Mouse (Mus musculus) layer of hippocampus, postnatal 14 days (tissue): Measurements from ENCODE around the gene Krt27. TPM values are rescaled to one million over a fixed set of nuclear protein-coding genes. Genes with fewer than 3 reads are reported as not detected.
A peak's percentile ranks its signal among the peaks of the same experiment; 100 is the strongest.

Experiments used
- DNase-seq, 2 experiments: peaks; one replicate each; pipeline ENCODE4 v3.0.0; 2021 to 2022; ENCODE audit warnings: low spot score in 2 of 2, mixed read lengths in 1 of 2
- long read RNA-seq, 2 experiments: library from polyadenylated mRNA; stranded (forward); transcript quantifications; one replicate each; pipeline ENCODE4 v2.0.0; 2021
- total RNA-seq, 2 experiments: library from RNA; stranded (reverse); gene quantifications; 2 replicates each; pipeline ENCODE4 v1.2.3; 2021

Krt27 gene
- not detected for total RNA-seq
- long read RNA-seq, experiment 1 = 0 reads
- long read RNA-seq, experiment 2 = 0 reads

DNA sequence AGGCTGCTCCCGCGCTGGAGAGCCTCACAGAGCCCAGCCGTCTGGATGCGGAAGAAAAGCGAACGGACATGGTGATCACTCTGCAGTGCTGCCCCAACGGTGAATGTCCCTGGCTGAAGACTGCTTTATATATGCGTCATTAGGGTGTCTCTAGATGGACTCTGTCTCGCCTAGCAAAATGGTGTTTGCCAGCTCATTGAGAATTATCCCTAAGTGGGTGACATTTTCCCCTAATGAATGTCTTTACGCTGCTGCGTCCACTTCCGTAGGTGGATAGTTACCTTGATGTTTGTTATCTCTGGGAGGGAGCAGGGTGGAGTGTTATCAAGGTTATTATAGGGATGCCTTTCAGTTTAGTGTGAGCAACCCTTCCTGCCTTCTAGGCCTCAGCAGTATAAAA lies at the start of gene Krt27:
Gene Krt27 (minus strand): TSS at position 101 of the 400 bp plus-strand sequence.
- no peak for DNase-seq

DNA sequence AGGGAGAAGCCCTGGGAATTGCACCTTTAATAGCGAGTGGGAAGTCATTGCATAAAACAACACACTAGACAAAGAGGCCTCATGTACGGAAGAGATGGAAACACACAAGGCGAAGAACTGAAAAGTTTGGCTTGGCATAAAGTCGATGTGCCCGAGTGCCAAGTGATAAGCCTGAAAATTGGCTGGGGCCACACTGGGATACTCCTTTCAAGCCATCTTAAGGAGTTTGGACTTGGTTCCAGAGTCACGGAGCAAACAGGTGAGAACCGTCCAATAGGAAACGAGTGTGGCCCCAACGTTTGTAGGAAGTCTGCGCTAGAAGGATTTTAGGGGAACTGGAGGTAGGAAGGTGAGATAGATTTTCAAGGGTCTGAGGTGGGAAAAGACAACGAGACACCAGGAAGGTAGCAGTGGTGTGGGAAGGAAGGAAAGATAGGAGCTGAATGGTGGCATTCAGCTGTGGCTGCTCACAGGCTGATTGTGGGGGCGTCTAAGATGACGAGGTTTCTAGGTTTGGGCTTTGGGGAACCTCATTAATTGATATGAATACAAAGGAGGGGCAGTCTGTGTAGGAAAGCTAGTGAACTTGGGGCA lies 49.1 kb upstream of the Krt27 start:
- DNase-seq = no peak

GRCm38 (mm10) chr11:99398832-99399231 lies 47.9 kb upstream of the Krt27 start:
- DNase-seq = no peak

GRCm38 (mm10) chr11:99398084-99398483 lies 47.2 kb upstream of the Krt27 start:
- DNase-seq = no peak

DNA sequence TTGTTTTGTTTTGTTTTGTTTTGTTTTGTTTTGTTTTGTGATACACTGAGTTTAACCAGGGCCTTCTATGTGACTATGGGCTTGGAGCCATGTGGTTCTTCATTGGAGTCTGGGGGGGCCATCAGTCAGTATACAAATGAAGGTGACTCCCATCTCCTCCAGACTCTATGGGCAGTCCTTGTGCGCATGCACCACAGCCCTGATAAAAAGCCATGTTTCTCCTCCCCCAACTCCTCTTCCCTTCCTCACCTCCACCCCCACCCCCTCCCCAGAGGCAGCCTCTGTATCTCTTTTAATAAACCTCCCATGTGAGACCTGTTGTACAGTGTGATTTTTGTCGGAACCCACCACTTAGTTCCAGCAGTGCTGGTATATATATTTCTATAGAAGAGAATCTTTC lies 45.8 kb upstream of the Krt27 start:
- DNase-seq = no peak

DNA sequence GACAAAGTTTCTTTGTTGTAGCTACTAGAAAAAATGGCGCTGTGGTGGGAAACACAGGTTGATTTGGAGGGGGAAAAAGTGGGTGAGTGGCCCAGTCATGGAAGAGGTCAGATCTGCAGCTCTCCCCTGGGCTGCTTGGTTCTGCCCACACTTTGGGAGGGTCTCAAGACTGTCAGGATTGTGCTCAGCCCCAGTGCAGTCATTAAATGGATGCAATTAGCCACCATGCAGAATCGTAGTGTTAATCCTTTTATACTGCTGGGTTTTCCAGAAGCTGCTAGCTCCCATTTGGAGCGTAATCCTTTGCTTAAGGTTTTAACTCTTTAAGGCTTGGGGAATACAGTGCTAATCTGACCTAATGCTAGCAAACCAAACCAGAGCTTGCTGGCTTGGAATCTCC lies 45.1 kb upstream of the Krt27 start:
- DNase-seq = no peak

GRCm38 (mm10) chr11:99392492-99392891 lies 41.6 kb upstream of the Krt27 start:
- DNase-seq = peak in 1 of 2 experiments; percentile 46

- no peak for DNase-seq
These were observed 40.5 kb upstream of the Krt27 start for GRCm38 (mm10) chr11:99391375-99391774.

DNA sequence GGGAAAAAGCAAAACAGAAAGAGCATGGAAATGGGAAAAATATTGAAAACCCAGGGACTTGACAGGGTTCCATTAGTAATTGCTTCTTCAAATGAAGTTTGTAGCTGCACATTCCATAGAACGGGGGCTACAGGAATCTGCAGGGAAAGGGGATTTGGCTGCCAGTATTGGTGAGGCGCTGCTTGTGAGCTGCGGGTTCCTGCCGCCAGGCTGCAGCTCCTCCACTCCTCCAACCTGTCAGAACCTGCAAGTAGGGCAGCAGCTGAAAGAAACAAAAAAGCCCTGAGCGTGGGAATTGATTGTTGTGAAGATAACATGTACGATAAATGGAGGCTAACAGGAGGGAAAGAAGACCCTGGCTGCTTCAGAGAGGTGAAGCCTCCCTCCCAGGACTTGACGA lies 40.0 kb upstream of the Krt27 start:
- no peak for DNase-seq

GRCm38 (mm10) chr11:99389264-99389663 lies 38.4 kb upstream of the Krt27 start, which contains the start of gene Krt10:
Gene Krt10, minus strand, starts transcription at chr11:99389364.
- DNase-seq = no peak

DNA sequence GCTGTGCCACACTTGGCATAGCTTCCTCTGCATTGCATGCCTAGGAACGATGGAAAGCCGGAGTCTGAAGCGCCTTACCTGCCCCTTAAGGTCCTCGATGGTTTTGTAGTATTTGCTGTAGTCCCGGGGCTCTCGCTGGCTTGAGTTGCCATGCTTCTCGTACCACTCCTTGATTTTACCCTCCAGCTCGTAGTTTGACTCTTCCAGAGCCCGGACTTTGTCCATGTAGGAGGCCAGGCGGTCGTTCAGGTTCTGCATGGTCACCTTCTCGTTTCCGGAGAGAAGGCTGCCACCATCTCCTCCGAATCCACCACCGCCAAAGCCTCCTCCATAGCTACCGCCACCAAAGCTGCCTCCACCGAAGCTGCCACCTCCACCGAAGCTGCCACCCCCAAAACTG lies 37.8 kb upstream of the Krt27 start:
- DNase-seq = no peak

- peak; percentile 84 to 90 for DNase-seq
These were observed 35.2 kb upstream of the Krt27 start for GRCm38 (mm10) chr11:99385813-99386721.

- peak; percentile 54 to 85 for DNase-seq
These were observed 28.7 kb upstream of the Krt27 start for GRCm38 (mm10) chr11:99379568-99379967.

DNA sequence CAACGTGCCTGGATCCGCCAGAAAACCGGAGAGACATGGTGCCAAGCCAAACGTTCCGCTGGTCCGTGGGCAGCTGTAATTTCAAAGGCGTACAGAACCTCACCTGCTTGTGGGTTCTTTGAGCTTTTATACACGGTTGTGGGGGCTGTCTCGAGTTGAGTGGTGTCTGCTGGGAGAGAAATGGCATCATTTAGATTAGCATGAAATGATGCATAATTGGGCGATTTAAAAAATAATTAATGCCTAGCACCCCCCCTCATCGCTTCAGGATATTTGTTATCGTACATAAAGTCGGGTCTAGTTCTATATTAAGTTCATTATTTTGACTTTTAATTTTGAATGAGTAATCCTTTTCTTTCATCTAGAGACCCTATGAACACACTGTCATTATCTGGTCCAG lies 23.9 kb upstream of the Krt27 start, which contains the start of gene Krt28:
Gene Krt28 (minus strand): TSS at position 101 of the 400 bp plus-strand sequence.
- no peak for DNase-seq

GRCm38 (mm10) chr11:99369853-99370451 lies 19.0 kb upstream of the Krt27 start:
- peak; percentile 39 to 60 for DNase-seq

GRCm38 (mm10) chr11:99369229-99369628 lies 18.3 kb upstream of the Krt27 start:
- no peak for DNase-seq

DNA sequence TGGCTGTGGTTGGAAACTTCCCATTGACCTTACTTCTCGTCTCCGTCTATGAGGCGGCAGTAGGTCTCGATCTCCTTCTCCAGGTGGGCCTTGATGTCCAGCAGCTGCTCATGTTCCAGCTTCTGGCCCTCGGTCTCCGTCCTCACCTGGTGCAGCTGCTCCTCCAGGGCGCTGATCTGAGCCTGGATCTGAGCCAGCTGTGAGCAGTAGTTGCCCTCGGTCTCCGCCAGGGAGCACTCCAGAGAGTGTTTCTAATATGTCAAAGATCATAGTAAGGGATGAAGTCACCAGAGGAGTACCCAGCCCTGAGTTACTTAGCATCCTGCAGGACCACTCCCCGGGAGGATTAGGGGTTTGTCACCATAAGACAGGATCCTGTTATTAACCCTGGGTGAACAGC lies 15.9 kb upstream of the Krt27 start:
- DNase-seq = no peak

- DNase-seq = peak in 1 of 2 experiments; percentile 41
These were observed 13.5 kb upstream of the Krt27 start for GRCm38 (mm10) chr11:99364412-99364811.

GRCm38 (mm10) chr11:99361423-99361822 lies 10.5 kb upstream of the Krt27 start:
- no peak for DNase-seq

DNA sequence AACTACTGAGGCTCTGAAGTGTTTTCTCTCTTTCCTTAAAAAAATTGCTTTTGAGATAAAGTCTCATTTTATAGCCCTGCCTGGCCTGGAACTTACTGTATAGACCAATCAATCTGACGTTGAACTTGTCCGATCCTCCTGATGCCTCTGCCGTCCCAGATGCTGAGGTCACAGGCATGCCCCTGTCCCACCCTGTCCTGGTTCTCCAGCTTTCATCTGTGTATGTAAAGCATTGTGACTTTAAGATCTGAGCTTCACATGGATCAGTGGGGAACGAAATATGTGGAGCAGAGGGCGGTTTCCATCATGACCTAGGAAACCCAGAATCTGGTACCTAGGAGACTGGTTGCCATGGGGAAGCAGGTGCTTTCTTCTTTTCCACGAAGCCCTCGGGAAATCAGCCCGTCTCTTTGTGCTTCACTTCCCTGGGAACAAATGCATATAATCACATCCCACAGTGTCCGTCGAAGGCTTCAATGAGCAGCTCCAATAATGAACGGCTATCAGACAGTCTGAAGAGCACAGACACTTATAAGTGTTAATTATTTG lies 11.5 kb downstream of the Krt27 start:
- DNase-seq = no peak

GRCm38 (mm10) chr11:99337866-99338265 lies 13.0 kb downstream of the Krt27 start, which contains the start of gene Krt26:
Gene Krt26, minus strand, starts transcription at chr11:99337966.
- no peak for DNase-seq
